Mouse (Mus musculus): ENCODE data around the gene Gm5936. TPM values are rescaled to one million over a fixed set of nuclear protein-coding genes. Genes with fewer than 3 reads are reported as not detected.

Gm5936 gene
- polyA plus RNA-seq (2017; shearing (Covaris generic)), result not detected

GRCm38 (mm10) chrX:74836842-74837522 is at the start of gene Gm5936:
Gene Gm5936 (plus strand): TSS chrX:74837196.

Other genes with a start within 250 kb of the Gm5936 start
- not detected for gene Olfr1325, start 244.5 kb upstream of the Gm5936 start, polyA plus RNA-seq (2017; shearing (Covaris generic))
- not detected for gene Gm5640, start 191.6 kb upstream of the Gm5936 start, polyA plus RNA-seq (2017; shearing (Covaris generic))
- not detected for gene Gm6890, start 96.3 kb upstream of the Gm5936 start, polyA plus RNA-seq (2017; shearing (Covaris generic))
- 16.1 TPM for gene Gab3, start 248.3 kb downstream of the Gm5936 start, polyA plus RNA-seq (2017; shearing (Covaris generic))